Mouse (Mus musculus) midbrain, embryonic 14.5 days (tissue): Measurements from ENCODE around the gene Ube2q1. TPM values are rescaled to one million over a fixed set of nuclear protein-coding genes. Genes with fewer than 3 reads are reported as not detected.

Experiments
- ATAC-seq: fragments of 200-750 bp; cut with Nextera tagmentation; 2 replicates; pipeline ENCODE4 v1.8.0; 2017; ENCODE audit warnings: moderate number of reproducible peaks, moderate library complexity; ENCODE audit not compliant: low FRiP score, low TSS enrichment
- DNase-seq: peaks from one replicate; pipeline ENCODE4 v3.0.0-alpha.2; 2015
- H3K27ac ChIP-seq: fragments of 300-500 bp; sonication (generic); replicated peaks from 2 replicates; pipeline ENCODE4 v1.5.1; 2014; ENCODE audit warnings: mild to moderate bottlenecking, low read depth, low read length, moderate library complexity
- H3K27me3 ChIP-seq: fragments of 300-500 bp; sonication (generic); 2 replicates; pipeline ENCODE4 v1.6.1; 2014; ENCODE audit warnings: low read length, control low read depth, mixed read lengths; ENCODE audit not compliant: control insufficient read depth, insufficient read depth
- H3K36me3 ChIP-seq: fragments of 300-500 bp; sonication (generic); 2 replicates; pipeline ENCODE4 v1.6.1; 2014; ENCODE audit warnings: low read length, control low read depth; ENCODE audit not compliant: control insufficient read depth, insufficient read depth
- H3K4me1 ChIP-seq: fragments of 300-500 bp; sonication (generic); 2 replicates; pipeline ENCODE4 v1.6.1; 2014; ENCODE audit warnings: mild to moderate bottlenecking, antibody characterized with exemption, low read length, control low read depth; ENCODE audit not compliant: control insufficient read depth, insufficient read depth
- H3K4me2 ChIP-seq: fragments of 300-500 bp; sonication (generic); 2 replicates; pipeline ENCODE4 v1.6.1; 2014; ENCODE audit warnings: mild to moderate bottlenecking, low read length, moderate library complexity
- H3K4me3 ChIP-seq: fragments of 300-500 bp; sonication (generic); replicated peaks from 2 replicates; pipeline ENCODE4 v1.5.1; 2014; ENCODE audit warnings: low read depth, low read length
- H3K9ac ChIP-seq: fragments of 300-500 bp; sonication (generic); replicated peaks from 2 replicates; pipeline ENCODE4 v1.6.1; 2014; ENCODE audit warnings: mild to moderate bottlenecking, low read length, moderate library complexity
- H3K9me3 ChIP-seq: fragments of 300-500 bp; sonication (generic); 2 replicates; pipeline ENCODE4 v1.6.1; 2016; ENCODE audit warnings: low read length, control low read depth, mixed read lengths; ENCODE audit not compliant: control insufficient read depth
- WGBS: fragments of 180-500 bp; shearing (Covaris S2); extraction: QIAGEN DNeasy Blood & Tissue Kit; methylation state at CpG from one replicate; pipeline ENCODE4 v1.1.7; 2014; 5-methylcytosine and 5-hydroxymethylcytosine counted together
- polyA plus RNA-seq: library from polyadenylated mRNA; unstranded; fragments of >200 nt; fragmentation: Nextera tagmentation; extraction: Ambion mirVana; gene quantifications from 2 replicates; pipeline ENCODE4 v1.2.1, GENCODE M21; 2014

The Ube2q1 gene
- polyA plus RNA-seq, 1 experiment from 2014 or later, result 25.0 TPM

DNA sequence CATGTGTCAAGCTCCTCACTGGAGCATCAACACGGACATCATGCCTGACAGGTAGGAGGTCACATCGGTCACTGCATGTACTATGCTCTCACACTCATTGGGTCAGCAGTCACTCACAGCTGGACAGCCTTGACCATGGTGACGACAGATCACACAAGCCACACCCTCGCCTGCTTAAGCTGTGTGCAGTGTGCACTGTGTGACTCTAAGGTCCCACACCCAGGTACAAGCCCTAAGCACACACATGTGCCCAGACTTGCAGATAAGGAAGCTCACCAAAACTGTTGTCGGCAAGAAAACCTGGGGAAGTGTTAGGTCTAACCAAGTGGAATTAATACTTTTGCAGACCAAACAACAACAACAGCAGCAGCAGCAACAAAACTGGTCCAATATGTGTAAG is 34.5 kb downstream of the Ube2q1 start:
- Histone ChIP-seq H3K27me3 (no peaks in the 10 kb centered on the region), H3K36me3 (no peaks in the 10 kb centered on the region), H3K4me2 (no peak overlapping the region), H3K27ac (no peak overlapping the region), H3K4me3 (no peak overlapping the region), H3K9me3 (peaks cover 10% of the 10 kb centered on the region; the same call in 1 of the 2 replicates), H3K4me1 (no peaks in the 10 kb centered on the region), H3K9ac (no peak overlapping the region)
- no peak for DNase-seq
- ATAC-seq, result no peak
- WGBS, result 81% methylated on average over 5 of the region's 5 CpGs

DNA sequence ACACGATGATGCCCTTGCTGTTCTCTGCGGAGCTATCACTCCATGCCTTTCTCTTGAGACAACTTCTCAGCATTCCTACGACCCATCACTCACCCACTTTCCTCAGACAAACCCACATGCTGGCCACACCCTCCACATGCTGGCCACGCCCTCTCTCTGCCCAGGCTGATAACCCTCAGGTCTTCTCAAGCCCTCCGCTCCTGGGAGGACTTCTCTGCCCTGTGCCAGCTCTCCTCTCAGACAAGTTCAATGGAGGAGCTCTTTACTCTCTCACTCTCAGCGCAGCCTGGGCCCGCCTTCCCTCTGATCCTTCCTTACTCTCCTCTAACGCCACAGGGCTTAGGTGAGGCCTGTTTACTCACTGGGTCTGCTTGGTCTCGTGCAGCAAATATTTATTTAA is 35.2 kb downstream of the Ube2q1 start:
- no peaks in the 10 kb centered on the region for H3K36me3 ChIP-seq
- 61% methylated on average over 9 of the region's 9 CpGs for WGBS
- ATAC-seq, result no peak
- H3K9ac ChIP-seq, result no peak overlapping the region
- H3K27ac ChIP-seq, result no peak overlapping the region
- peaks cover 10% of the 10 kb centered on the region; the same call in 1 of the 2 replicates for H3K9me3 ChIP-seq
- H3K4me2 ChIP-seq, result no peak overlapping the region
- no peaks in the 10 kb centered on the region for H3K4me1 ChIP-seq
- DNase-seq, result no peak
- no peak overlapping the region for H3K4me3 ChIP-seq
- no peaks in the 10 kb centered on the region for H3K27me3 ChIP-seq

DNA sequence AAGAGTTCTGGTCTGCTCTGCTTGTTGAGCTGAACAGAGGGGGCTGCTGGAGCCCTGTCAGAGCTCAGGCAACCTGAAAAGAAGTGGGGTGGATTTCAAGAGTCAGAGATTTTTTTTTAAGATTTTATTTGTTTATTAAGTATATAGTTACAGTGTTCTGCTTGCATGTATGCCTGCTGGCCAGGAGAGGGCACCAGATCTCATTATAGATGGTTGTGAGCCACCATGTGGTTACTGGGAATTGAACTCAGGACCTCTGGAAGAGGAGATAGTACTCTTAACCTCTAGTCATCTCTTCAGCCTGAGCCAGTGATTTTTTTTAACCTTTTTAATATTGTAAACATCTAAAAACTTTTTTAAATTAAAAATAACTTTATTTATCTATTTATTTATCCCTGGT is 37.4 kb downstream of the Ube2q1 start:
- no peaks in the 10 kb centered on the region for H3K27me3 ChIP-seq
- H3K9ac ChIP-seq, result no peak overlapping the region
- DNase-seq, result no peak
- H3K4me3 ChIP-seq, result no peak overlapping the region
- H3K27ac ChIP-seq, result no peak overlapping the region
- H3K36me3 ChIP-seq, result no peaks in the 10 kb centered on the region
- no peak for ATAC-seq
- H3K4me2 ChIP-seq, result no peak overlapping the region
- H3K9me3 ChIP-seq, result peaks cover 10% of the 10 kb centered on the region; the same call in 1 of the 2 replicates
- no peaks in the 10 kb centered on the region for H3K4me1 ChIP-seq

DNA sequence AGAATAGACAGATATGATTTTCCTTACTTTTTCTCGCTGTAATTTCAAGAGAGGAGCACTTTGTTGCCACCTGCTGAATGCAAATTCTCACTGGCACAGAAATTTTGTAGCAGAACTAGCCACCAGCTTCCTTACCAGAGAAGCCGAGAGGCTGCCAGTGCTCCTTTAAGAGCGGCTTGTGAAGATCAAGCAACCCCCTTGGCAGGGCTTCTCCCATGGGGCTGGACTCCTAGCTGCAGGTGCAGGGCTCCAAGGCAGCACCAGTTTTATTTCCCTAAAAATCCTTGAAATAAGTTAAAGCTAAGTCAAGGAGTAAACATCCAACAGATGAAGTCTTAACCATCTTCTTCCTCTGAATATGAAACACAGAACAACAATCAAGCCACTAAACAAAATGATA is 38.8 kb downstream of the Ube2q1 start:
- Histone ChIP-seq H3K4me3 (no peak overlapping the region), H3K27me3 (no peaks in the 10 kb centered on the region), H3K4me1 (no peaks in the 10 kb centered on the region), H3K4me2 (no peak overlapping the region), H3K36me3 (no peaks in the 10 kb centered on the region), H3K9ac (no peak overlapping the region), H3K9me3 (peaks cover 10% of the 10 kb centered on the region; the same call in 1 of the 2 replicates), H3K27ac (no peak overlapping the region)
- ATAC-seq, result no peak
- DNase-seq, result no peak
- whole genome bisulfite sequencing, result 67% methylated on average over 3 of the region's 3 CpGs

DNA sequence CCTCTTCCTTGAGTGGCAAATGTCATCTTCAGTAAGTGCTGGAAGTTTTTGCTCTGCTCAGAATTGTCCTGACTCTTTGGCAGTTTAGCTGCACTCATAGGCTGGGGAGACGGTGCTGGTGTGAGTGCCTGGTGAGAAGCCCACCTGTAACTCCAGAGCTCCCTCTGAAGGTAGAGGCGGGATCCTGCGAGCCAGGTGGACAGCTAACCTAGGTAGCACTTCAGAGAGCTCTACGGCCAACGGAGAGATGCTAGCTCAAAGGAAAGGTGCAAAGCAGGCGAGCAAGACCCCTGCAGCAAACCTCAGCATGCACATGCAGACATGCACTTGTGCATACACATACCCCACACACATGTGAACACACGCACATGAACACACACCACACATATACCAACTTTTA is 40.6 kb downstream of the Ube2q1 start:
- no peaks in the 10 kb centered on the region for H3K36me3 ChIP-seq
- H3K4me2 ChIP-seq, result no peak overlapping the region
- H3K4me1 ChIP-seq, result no peaks in the 10 kb centered on the region
- no peak for DNase-seq
- H3K4me3 ChIP-seq, result no peak overlapping the region
- no peaks in the 10 kb centered on the region for H3K27me3 ChIP-seq
- 80% methylated on average over 7 of the region's 7 CpGs for WGBS
- H3K27ac ChIP-seq, result no peak overlapping the region
- ATAC-seq, result no peak
- H3K9ac ChIP-seq, result no peak overlapping the region
- H3K9me3 ChIP-seq, result peaks cover 10% of the 10 kb centered on the region; the same call in 1 of the 2 replicates

DNA sequence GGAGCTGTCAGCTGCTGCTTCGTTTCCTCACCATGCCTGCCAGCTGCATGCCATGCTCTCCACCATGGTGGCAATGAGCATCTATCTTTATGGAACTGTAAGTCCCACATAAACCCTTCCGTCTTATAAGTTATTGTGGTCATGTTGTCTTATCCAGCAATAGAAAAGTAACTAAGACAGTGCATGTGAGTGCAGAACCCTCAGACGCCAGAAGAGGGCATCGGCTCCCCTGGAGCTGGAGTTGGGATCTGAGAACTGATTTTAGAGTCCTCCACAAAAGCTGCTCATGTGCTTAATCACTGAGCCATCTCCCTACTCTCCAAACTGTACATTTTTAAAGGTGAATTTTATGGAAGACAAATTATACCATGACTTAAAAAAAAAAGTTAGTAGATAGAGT is 43.6 kb downstream of the Ube2q1 start:
- H3K4me3 ChIP-seq, result no peak overlapping the region
- H3K4me2 ChIP-seq, result no peak overlapping the region
- no peaks in the 10 kb centered on the region for H3K27me3 ChIP-seq
- no peak overlapping the region for H3K9ac ChIP-seq
- ATAC-seq (no peak), DNase-seq (no peak)
- no peaks in the 10 kb centered on the region for H3K36me3 ChIP-seq
- WGBS, result 60% methylated on average over 4 of the region's 4 CpGs
- H3K27ac ChIP-seq, result no peak overlapping the region
- no peaks in the 10 kb centered on the region for H3K9me3 ChIP-seq
- H3K4me1 ChIP-seq, result no peaks in the 10 kb centered on the region

DNA sequence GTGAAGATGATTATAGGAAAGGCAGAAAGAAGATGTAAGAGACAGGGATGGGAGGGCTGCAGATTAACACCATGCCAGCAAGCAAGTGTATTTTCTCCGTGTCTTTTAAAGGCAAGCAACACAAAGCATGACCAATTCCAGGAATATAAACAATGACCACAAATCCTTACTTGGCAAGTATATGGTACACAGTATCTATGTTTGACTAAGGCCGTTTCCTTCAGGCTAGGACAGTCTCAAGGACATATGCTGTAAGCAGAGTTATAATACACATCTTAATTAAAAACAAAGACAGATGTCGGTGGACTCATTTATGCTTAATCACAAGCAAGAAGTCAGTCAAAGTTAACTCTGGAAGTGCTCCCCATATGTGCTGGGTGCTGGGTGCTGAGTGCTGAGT is 45.2 kb downstream of the Ube2q1 start:
- H3K4me1 ChIP-seq, result no peaks in the 10 kb centered on the region
- DNase-seq, result no peak
- H3K4me3 ChIP-seq, result no peak overlapping the region
- ATAC-seq, result no peak
- no peak overlapping the region for H3K9ac ChIP-seq
- no peaks in the 10 kb centered on the region for H3K9me3 ChIP-seq
- H3K36me3 ChIP-seq, result no peaks in the 10 kb centered on the region
- no peak overlapping the region for H3K27ac ChIP-seq
- no peak overlapping the region for H3K4me2 ChIP-seq
- 83% methylated on average over 3 of the region's 3 CpGs for WGBS
- no peaks in the 10 kb centered on the region for H3K27me3 ChIP-seq

DNA sequence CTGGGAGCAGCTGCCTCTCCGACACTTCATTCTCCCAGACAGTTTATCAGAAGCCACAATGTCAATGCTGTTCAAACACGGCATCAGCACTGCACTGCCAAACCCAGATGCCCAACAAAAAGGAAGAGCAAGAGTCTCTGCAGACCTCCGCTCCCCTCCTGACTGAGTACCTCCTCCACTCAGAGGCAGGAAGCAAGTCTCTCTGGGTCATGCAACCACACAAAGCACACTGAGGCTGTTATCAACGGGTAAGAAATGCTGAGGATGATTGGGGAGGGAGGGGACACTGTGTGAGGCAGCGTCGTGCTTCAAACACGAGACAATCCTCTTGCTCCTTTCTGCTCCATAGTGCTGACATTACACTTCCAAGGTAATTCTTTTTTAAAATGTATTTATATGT is 46.5 kb downstream of the Ube2q1 start:
- Histone ChIP-seq H3K9ac (no peak overlapping the region), H3K4me3 (no peak overlapping the region), H3K36me3 (no peaks in the 10 kb centered on the region), H3K27ac (no peak overlapping the region), H3K27me3 (no peaks in the 10 kb centered on the region), H3K9me3 (no peaks in the 10 kb centered on the region), H3K4me2 (no peak overlapping the region), H3K4me1 (no peaks in the 10 kb centered on the region)
- ATAC-seq, result no peak
- DNase-seq, result no peak
- WGBS, result 73% methylated on average over 7 of the region's 7 CpGs

DNA sequence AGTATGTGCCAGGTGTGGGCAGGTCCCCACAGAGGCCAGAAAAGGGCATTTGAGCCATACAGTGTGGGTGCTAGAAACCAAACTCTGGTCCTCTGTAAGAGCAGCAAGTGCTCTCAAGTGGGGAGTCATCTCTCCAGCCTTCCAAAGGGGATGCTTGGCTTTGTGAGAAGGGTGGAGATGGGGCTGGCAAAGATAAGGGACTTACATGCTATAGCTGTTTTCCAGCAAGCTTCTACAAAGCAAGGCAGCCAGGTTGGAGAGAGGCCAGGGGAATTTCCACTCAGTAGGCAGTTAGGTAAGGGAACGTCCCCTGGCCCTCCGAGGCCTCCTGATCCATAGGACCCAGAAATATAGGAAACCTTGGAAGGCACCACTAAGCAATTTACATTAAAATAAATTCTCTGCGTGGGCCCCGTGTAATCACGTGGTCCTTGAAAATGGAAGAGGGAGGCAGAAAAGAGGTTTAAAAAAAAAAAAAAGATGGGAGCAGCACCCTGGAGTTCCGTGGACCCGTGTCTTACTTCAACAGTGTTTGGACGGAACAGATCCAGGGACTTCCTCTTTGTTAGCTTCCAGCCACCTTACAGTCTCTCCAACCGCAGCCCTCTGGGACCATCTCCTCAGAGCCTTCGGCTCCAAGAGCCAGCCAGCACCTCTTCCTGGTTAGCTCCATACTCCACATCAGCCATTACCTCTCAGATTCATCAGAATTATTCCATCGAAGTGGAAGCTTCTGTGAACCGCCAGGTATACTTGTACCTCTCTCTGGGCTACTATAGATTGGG is 47.1 kb downstream of the Ube2q1 start:
- Histone ChIP-seq H3K9me3 (no peaks in the 10 kb centered on the region), H3K27me3 (no peaks in the 10 kb centered on the region), H3K36me3 (no peaks in the 10 kb centered on the region), H3K4me1 (no peaks in the 10 kb centered on the region), H3K9ac (no peak overlapping the region), H3K27ac (no peak overlapping the region), H3K4me2 (no peak overlapping the region), H3K4me3 (no peak overlapping the region)
- no peak for DNase-seq
- ATAC-seq, result no peak
- WGBS, result 84% methylated on average over 12 of the region's 12 CpGs
